Mouse (Mus musculus) brain, embryonic 14.5 days (tissue): ENCODE measurements at regions not wholly inside any gene's neighbourhood (a gene's known extent, or its start where the extent isn't known, plus 50 kb on each side); places are given as distances from the start of the nearest gene placed in this dataset.

Source experiments
- DNase-seq: peaks from one replicate; pipeline ENCODE4 v3.0.0-alpha.2; 2011; ENCODE audit warnings: low read depth
- CTCF ChIP-seq: fragments of 200-500 bp; IDR thresholded peaks from 2 replicates; pipeline ENCODE4 v1.5.1; 2012; ENCODE audit warnings: inconsistent platforms, mild to moderate bottlenecking, moderate library complexity, borderline replicate concordance; ENCODE audit not compliant: insufficient read depth, insufficient read length; ENCODE audit errors: extremely low read depth
- POLR2A ChIP-seq: fragments of 200-500 bp; IDR thresholded peaks from 2 replicates; pipeline ENCODE4 v1.6.1; 2012; ENCODE audit warnings: mild to moderate bottlenecking, inconsistent platforms, borderline replicate concordance; ENCODE audit not compliant: poor library complexity, insufficient read depth, insufficient read length, severe bottlenecking; ENCODE audit errors: extremely low read depth

DNA sequence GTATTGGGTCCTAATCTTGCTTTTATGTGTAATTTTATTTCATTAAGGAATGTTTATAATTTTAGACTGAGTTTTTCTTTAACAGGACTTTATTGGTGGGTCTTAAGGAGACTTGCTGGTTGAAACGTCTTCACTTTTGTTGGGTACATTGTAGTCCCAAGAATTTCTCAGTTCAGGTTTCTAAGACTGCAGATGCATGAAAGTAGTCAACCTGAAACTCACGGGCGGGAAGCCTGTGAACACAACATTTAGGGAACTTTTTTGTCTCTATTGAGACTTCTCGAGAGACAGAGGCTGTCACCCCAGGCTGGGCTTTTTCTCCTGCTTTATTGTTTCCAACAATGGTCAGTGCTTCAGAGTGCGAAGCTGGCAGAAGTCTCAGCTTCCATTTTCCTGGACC, 152.5 kb upstream of the Ankrd55 start:
- TF ChIP-seq POLR2A (no peak), CTCF (no peak)
- no peak for DNase-seq

DNA sequence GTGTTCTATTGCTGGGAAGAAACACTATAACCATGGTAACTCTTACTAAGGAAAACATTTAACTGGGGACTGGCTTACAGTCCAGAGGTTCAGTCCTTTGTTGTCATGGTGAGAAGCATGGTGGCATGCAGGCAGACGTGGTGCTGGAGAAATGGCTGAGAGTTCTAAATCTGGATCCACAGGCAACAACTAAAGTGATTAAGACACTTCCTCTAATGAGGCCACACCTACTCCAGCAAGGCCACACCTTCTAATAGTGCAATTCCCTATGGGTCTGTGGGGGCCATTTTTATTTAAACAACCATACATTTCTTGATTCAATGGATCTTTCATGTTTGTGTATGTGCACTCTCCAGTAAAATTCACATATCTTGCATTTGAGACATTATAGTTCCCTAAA, 151.4 kb upstream of the Ankrd55 start:
- TF ChIP-seq POLR2A (no peak), CTCF (no peak)
- DNase-seq, result no peak

DNA sequence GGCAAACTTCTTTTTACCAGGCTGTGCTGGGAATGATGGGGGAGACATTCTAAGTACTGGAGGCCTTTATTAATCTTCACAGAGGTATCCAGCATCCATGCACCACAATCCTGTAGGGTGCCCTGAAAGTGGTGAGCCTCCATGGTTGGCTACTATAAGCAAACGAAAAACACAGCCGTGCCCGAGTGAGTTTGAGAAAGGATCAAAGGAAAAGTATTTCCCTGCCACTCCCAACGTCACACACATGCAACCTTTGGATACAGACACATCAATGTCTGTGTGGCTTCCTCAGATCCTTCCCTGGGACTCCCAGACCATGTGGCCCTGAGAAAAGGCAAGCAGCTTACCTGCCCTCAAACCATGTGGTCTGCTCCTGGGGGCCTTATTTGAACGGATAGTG, 147.4 kb upstream of the Ankrd55 start:
- TF ChIP-seq POLR2A (no peak), CTCF (no peak)
- DNase-seq, result no peak

DNA sequence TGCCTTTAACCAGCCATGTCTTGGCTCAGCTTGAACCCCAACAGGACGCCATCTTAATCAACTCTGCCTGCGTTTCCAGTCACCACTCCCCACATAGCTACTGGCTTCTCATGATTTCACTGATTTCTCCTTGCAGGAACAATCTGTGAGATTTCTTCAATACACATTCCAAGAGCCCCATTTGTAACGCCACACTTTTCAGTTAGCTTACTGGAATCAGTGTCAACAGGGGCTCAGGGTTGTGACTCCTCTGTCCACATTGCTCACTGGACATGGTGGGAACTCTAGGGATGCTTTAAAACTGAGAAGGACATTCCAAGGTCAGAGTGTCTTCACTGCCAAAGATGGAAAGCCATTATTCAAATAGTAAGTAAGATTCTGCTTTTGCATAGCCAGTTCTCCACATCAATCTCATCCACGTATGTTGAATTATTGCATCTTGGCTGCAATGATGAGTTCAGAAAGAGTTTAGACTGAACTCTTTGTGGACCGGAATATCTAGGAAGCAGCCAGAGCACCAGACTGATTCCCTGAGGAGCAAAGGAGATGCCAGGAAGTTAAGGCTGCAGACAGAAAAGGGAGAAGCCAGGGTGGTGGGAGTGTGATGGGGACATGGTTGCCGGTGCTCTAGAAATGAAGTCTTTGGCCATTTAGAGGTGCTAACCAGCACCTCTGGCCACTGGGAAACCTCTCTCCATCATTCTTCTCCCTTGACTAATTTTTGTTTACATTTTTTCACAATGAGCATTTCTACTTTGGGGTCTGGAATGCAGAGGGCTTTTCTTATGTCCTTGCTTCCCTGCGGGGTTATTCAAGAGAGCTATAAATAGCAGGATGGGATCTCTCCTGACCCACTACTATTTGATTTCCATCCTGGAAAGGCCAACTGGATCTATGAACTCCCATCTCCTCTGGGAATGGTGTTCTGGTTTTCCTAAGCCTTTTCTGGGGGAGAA, 143.6 kb upstream of the Ankrd55 start:
- TF ChIP-seq POLR2A (no peak), CTCF (no peak)
- DNase-seq, result no peak

DNA sequence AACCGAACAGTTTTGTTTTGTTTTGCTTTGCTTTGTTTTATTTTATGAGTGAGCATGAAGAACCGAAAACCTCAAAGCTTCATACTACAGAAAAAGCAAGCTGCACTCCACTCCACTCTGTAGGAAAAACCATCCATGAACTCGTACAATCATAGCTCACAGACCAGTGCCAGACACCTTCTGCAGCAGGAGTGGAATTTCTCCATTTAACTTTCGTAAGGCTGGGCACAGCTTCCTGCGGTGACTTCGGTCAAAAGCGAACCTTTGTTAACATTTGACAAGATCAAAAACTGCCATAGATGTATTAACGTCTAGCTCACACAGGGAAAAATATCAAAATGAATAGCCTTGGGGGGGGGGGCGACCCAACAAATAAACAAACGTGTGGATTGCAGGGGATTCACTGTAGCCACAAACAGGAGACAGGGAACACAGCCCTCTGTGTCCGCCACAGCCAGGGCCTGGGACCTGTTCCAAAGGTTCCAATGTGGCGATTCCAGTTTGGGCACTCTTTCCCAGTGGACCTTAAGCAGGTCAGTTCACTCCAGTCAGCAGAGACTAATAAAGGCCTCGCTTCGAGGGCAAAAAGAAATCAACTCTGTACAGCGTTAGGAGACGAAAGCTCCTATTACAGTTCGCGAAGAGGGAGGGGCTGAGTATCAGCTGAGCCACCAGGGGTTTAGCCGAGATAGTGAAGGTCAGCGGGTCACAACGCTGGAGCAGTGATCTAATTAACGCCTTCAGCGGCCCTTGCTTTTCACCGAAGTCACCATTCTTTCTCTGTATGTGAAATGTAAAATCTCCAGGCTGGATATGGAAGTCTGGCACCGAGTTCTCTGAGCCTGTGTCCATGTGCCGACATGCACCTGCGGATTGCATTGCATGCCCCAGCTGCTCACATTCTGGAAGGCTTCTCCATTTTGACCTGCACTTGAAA, 135.4 kb upstream of the Ankrd55 start:
- no peak for TF ChIP-seq POLR2A
- TF ChIP-seq CTCF, result no peak
- peak; percentile 48 for DNase-seq

DNA sequence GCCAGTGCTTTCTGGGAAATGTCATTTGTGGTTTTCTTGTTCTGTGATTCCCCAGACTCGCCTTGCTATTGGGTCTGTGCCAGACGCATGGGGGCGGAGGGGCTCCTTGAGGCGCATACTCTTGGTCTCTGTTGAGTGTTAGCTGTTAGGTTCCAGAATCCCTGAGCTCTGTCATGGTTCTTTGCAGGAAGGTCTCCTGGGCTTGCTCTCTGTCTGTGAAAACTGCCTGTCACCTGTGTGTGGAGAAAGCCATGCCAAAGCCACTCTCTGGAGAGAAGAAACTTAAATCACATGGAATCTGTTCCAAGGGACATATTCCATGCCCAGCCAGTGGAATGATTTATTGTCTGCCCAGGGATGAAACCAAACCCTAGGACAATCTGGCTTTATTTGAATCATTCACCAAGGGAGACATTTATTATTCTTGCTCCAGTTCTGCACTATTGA, 134.5 kb upstream of the Ankrd55 start:
- peak; percentile 43 for DNase-seq
- no peak for TF ChIP-seq CTCF
- TF ChIP-seq POLR2A, result no peak

DNA sequence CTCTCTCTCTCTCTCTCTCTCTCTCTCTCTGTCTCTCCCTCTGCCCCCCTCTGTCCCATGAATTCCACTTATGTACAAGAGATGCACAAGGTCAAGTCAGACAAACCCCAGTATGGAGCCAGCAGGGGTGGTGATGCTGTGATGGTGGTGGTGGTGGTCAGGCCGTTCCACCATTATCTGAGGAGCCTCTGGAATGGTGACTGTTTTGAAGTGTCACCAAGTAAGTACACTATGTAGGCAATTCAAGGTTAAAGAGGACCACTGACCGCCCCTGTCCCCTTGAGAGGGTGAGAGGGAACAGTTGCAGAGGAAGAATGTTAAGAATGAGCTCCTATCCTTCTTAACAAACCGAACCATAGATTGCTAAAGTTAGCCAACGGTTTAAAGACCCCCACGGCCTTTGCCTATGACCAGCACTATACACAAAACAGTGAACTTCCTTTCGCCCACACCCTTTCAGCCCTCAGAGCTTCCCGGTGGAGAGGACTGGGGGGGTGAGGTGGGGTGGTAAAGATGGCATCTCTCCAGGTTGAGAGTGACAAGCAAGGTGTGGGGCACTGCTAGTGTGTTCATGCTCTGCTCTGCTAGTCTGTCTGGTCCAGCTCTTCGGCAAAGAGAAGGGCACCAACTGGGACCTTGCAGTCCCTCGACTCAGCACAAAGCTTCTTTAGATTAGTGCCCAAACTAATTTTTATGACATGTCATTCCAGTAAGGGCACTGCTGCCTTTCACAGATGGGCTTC, 128.7 kb upstream of the Ankrd55 start:
- TF ChIP-seq POLR2A (no peak), CTCF (no peak)
- no peak for DNase-seq

DNA sequence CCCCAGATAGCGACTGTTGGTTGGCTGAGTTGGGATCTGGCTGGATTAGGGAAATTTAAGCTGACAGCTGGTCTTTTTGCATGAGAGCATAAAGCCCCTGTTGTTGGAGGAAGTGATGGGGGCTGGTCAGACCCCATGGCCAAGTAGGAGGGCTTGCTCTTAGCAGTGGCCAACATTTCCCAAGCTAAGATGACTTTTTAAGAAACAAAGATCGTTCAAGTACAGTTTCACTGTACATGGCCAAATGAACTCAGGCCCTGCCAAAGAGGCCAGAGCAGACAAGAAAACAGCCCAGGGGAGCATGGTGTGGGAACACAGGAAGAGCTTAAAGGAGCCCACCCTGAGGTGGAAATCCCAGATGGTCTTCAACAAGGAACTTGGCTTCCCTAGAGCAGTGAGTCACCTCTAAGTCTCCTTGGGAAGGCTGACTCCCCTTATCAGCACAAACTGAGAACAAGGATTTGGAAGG, 128.0 kb upstream of the Ankrd55 start:
- peak; percentile 82 for DNase-seq
- no peak for TF ChIP-seq POLR2A
- no peak for TF ChIP-seq CTCF

DNA sequence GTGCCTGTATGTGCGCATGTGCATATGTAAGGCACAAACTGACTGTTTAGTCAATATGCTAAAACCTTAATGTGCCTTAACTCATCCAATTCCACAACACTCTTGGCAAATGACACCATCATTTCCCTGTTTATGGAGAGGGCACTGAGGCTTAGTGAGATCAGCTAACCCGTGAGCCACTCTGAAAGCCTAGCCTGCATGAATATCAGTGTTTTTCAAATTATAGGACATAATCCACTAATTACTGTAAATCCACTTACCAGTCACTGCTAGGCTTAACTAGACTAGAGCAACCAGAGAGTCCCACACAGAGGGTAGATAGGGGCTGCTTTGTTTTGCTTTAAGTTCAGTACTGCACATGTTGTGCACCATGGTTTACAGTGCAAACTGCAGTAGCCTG, 127.5 kb upstream of the Ankrd55 start:
- no peak for DNase-seq
- TF ChIP-seq CTCF (no peak), POLR2A (no peak)

DNA sequence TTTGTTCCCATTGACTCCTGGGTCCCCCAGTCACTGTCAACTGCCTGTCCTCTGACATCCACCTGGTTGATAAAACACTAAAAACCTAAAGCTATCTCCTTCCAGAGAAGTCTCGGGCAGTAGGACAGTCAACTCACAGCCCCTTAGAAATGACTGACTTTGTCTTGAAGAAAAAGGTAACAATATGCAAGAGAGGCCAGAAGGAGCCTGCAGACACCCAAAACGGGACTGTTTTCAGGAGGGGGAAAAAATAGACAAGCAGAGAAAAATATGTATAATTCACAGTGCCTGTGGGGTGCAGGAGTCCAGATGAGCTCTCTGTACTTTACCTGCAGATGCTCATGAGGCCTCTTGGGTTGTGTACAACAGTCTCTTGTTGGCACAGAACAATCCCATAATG, 126.4 kb upstream of the Ankrd55 start:
- DNase-seq, result no peak
- TF ChIP-seq CTCF, result no peak
- no peak for TF ChIP-seq POLR2A

DNA sequence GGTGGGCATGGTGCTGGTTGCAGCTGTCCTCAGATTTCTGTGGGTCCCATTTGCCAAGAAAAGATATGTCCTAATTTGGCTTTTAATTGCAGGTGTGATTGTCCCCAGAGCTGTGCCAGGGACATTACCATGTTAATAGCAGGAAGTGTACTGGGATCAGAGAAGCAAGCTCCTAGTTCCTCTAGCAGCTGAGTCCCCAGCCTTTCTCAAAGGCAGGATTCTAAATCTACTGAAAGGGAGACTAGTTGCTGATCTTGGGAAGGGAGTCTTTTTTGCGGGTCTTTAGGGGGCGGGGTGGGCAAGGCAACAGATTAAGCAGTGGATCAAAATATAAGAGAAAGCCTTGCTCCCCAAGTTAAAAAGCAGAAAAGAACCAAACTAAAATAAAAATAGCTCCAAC, 122.3 kb upstream of the Ankrd55 start:
- DNase-seq, result peak; percentile 82

DNA sequence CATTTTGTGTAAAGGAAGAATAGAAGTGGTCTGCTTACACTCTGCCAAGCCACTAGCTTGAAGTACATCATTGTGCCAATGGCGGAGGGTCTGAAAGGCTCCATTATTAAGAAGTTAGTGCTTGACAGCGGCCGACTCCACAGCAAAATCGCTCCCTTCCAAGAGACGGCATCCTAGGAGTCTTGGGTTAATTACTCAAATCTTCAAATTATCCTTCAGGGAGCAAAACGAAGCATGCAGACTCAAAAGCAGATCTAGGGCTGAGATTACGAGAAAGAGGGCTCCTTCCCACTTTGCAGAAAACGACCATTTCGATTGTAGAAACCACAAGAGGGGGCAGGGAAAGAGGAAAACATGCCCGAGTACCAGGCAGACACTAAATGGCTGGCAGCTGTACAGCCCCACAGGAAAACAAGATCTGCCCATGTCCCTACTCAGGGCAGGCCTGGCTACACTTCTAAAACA, 121.9 kb upstream of the Ankrd55 start:
- peak; percentile 90 for DNase-seq

More for the DNA sequence above, 122.3 kb upstream of the Ankrd55 start:
- TF ChIP-seq POLR2A (no peak), CTCF (no peak)

More for the DNA sequence above, 121.9 kb upstream of the Ankrd55 start:
- TF ChIP-seq CTCF (no peak), POLR2A (no peak)
